Mouse (Mus musculus) thymus, adult 2 months (tissue): ENCODE measurements around the gene F2r. TPM values are rescaled to one million over a fixed set of nuclear protein-coding genes. Genes with fewer than 3 reads are reported as not detected.

Experiments
- DNase-seq: peaks from one replicate; pipeline ENCODE4 v3.0.0; 2021
- H3K27ac ChIP-seq: fragments of 200-500 bp; 2 replicates; pipeline ENCODE4 v1.5.1; 2012; ENCODE audit warnings: low read length, control low read depth; ENCODE audit not compliant: control insufficient read depth, insufficient read depth
- H3K27me3 ChIP-seq: fragments of 200-500 bp; 2 replicates; pipeline ENCODE4 v1.6.1; 2012; ENCODE audit warnings: mild to moderate bottlenecking, low read length, moderate library complexity, mixed read lengths; ENCODE audit not compliant: control insufficient read depth, insufficient read depth
- H3K36me3 ChIP-seq: fragments of 200-500 bp; 2 replicates; pipeline ENCODE4 v1.6.1; 2012; ENCODE audit warnings: mild to moderate bottlenecking, low read length, moderate library complexity; ENCODE audit not compliant: control insufficient read depth, insufficient read depth
- H3K4me1 ChIP-seq: fragments of 200-500 bp; replicated peaks from 2 replicates; pipeline ENCODE4 v1.6.1; 2012; ENCODE audit warnings: low read length; ENCODE audit not compliant: control insufficient read depth, insufficient read depth
- H3K4me3 ChIP-seq: fragments of 200-500 bp; 2 replicates; pipeline ENCODE4 v1.5.1; 2012; ENCODE audit warnings: mild to moderate bottlenecking, low read length, control low read depth, moderate library complexity; ENCODE audit not compliant: control insufficient read depth, insufficient read depth
- CTCF ChIP-seq: fragments of 200-500 bp; IDR thresholded peaks from 2 replicates; pipeline ENCODE4 v1.5.1; 2012; ENCODE audit warnings: mild to moderate bottlenecking, control low read depth, low read length, moderate library complexity, borderline replicate concordance; ENCODE audit not compliant: control insufficient read depth, poor library complexity, insufficient read depth; ENCODE audit errors: extremely low read depth
- POLR2A ChIP-seq: fragments of 200-500 bp; IDR thresholded peaks from 2 replicates; pipeline ENCODE4 v1.6.1; 2012; ENCODE audit warnings: mild to moderate bottlenecking, low read length, control low read depth, moderate library complexity; ENCODE audit not compliant: control insufficient read depth, poor library complexity, insufficient read depth; ENCODE audit errors: extremely low read depth
- WGBS: fragments of 180-500 bp; shearing (Covaris S2); methylation state at CpG from one replicate; pipeline ENCODE4 v1.1.7; 2018; 5-methylcytosine and 5-hydroxymethylcytosine counted together
- polyA plus RNA-seq: library from polyadenylated mRNA; depleted of rRNA; stranded (reverse); fragments of >200 nt; gene quantifications from 2 replicates; pipeline ENCODE4 v1.2.3, GENCODE M21; 2012; rRNA removed

F2r gene
- polyA plus RNA-seq, 1 experiment = 11.6 TPM

DNA sequence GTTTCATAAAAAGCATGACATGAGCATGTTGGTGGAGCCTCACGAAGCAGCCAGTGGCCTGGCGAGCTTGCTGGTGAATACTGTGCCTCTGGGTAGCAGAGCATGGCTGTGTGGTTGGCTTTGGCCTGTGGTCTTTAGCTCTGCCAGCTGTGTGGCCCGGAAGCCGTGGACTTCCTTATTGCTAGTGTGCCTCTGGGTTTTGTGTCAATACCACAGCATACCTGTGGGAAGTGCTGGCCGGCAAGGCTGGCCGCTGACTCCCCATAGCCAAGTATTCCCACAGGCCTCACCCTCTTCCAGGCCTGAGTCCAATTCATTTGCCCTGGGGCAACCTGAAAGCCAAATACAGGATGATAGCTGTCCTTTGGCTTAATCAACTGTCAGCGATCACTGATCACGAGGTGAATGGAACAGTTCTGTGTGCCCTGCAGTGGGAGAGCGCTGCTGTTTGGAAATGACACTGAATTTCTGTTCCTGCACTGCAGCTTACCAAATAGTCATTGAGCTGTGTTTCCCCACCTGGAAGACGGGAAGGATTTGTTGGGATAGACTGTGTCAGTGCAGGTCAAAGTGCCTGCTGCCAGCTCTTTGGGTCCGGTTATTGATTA, 64.3 kb downstream of the F2r start:
- Histone ChIP-seq H3K36me3 (no peaks in the 10 kb centered on the region), H3K27me3 (no peaks in the 10 kb centered on the region), H3K4me3 (no peak overlapping the region), H3K27ac (no peak overlapping the region), H3K4me1 (no peaks in the 10 kb centered on the region)
- 57% methylated on average over 11 of the region's 11 CpGs for WGBS
- TF ChIP-seq CTCF = no peak
- TF ChIP-seq POLR2A = no peak
- no peak for DNase-seq

Other genes with a start within 250 kb of the F2r start
- 22.5 and 26.9 TPM in 2 replicates for gene Aggf1, start 243.1 kb downstream of the F2r start, polyA plus RNA-seq
- 2.7 and 3.1 TPM in 2 replicates for gene Crhbp, start 173.6 kb downstream of the F2r start, polyA plus RNA-seq
- not detected in 2 replicates for gene S100z, start 139.8 kb downstream of the F2r start, polyA plus RNA-seq
- gene F2rl1, start 93.3 kb downstream of the F2r start, polyA plus RNA-seq = 7.8 and 8.5 TPM in 2 replicates
- gene F2rl2, start 78.4 kb upstream of the F2r start, polyA plus RNA-seq = 2.1 and 2.4 TPM in 2 replicates